ENCODE assay signal across 8 mouse cellular contexts in genomic region chr6:122820799-122821650, GRCm38 (mm10). TPM values are rescaled to one million over a fixed set of nuclear protein-coding genes. Genes with fewer than 3 reads are reported as not detected.
DNase-seq lines count a peak whose midpoint lies in the region; ATAC-seq lines count a peak whose summit lies in the region.

No protein-coding gene starts in this region.

- H3K9ac ChIP-seq in hindbrain, embryonic 14.5 days = peak overlapping the region; percentile 81
- peak overlapping the region; percentile 93; the same call in 1 of the 2 replicates for H3K9ac ChIP-seq in liver, embryonic 11.5 days (ENCODE audit: low read depth, low read length)
- peak overlapping the region; percentile 97 for H3K9ac ChIP-seq in neural tube, embryonic 13.5 days

- H3K36me3 ChIP-seq in hindbrain, embryonic 14.5 days (replicated peaks; ENCODE audit: control insufficient read depth, insufficient read depth) = no peaks in the 10 kb centered on the region
- no peaks in the 10 kb centered on the region for H3K36me3 ChIP-seq in liver, embryonic 11.5 days (ENCODE audit: control insufficient read depth, insufficient read depth, low read length)
- no peaks in the 10 kb centered on the region for H3K36me3 ChIP-seq in neural tube, embryonic 13.5 days

- ATAC-seq in activated CD4-positive, CD25-positive, alpha-beta regulatory T cell, adult 4 months = peak; percentile 88
- no peak; the same call in 1 of the 2 replicates for ATAC-seq in hindbrain, embryonic 14.5 days (ENCODE audit: low FRiP score)
- no peak for ATAC-seq in liver, embryonic 11.5 days (replicated peaks; ENCODE audit: low FRiP score)
- ATAC-seq in neural tube, embryonic 13.5 days (ENCODE audit: low read depth) = peak; percentile 37

- no peaks in the 10 kb centered on the region for H3K27me3 ChIP-seq in hindbrain, embryonic 14.5 days (ENCODE audit: control insufficient read depth, insufficient read depth, low read length)
- H3K27me3 ChIP-seq in liver, embryonic 11.5 days (replicated peaks; ENCODE audit: control insufficient read depth, insufficient read depth, low read length) = no peaks in the 10 kb centered on the region
- peaks cover 7% of the 10 kb centered on the region; the same call in 1 of the 2 replicates for H3K27me3 ChIP-seq in neural tube, embryonic 13.5 days

- WGBS in hindbrain, embryonic 14.5 days = 13% methylated on average over 15 of the region's 15 CpGs
- WGBS in liver, embryonic 11.5 days = 40% methylated on average over 15 of the region's 15 CpGs
- WGBS in neural tube, embryonic 13.5 days = 18% methylated on average over 15 of the region's 15 CpGs

- no peak overlapping the region for H3K27ac ChIP-seq in hindbrain, embryonic 14.5 days
- H3K27ac ChIP-seq in liver, embryonic 11.5 days (ENCODE audit: low read depth, low read length) = no peak overlapping the region
- H3K27ac ChIP-seq in neural tube, embryonic 13.5 days (replicated peaks) = no peak overlapping the region

- peak; percentile 86 for DNase-seq in CD4-positive helper T cell, adult 2 months (ENCODE audit: low read depth, low spot score)
- no peak for DNase-seq in hindbrain, embryonic 14.5 days (ENCODE audit: low spot score)
- DNase-seq in liver, embryonic 11.5 days (ENCODE audit: low spot score) = no peak
- no peak for DNase-seq in layer of hippocampus, adult 9-11 months
- no peak for DNase-seq in layer of hippocampus, postnatal 25 days (ENCODE audit: extremely low spot score in 1 of 2, low spot score in 1 of 2)
- no peak for DNase-seq in urinary bladder, adult 18-20 months (ENCODE audit: low spot score in 2 of 2)

- no peaks in the 10 kb centered on the region for H3K9me3 ChIP-seq in hindbrain, embryonic 14.5 days (ENCODE audit: control insufficient read depth, low read length)
- H3K9me3 ChIP-seq in liver, embryonic 11.5 days (ENCODE audit: control insufficient read depth, low read length) = no peaks in the 10 kb centered on the region
- H3K9me3 ChIP-seq in neural tube, embryonic 13.5 days = no peaks in the 10 kb centered on the region

- peak overlapping the region; percentile 90 for H3K4me2 ChIP-seq in hindbrain, embryonic 14.5 days (replicated peaks)
- H3K4me2 ChIP-seq in liver, embryonic 11.5 days = peak overlapping the region; percentile 81
- H3K4me2 ChIP-seq in neural tube, embryonic 13.5 days = peak overlapping the region; percentile 83

- H3K4me3 ChIP-seq in hindbrain, embryonic 14.5 days (replicated peaks; ENCODE audit: low read length) = peak overlapping the region; percentile 85
- peak overlapping the region; percentile 78 for H3K4me3 ChIP-seq in liver, embryonic 11.5 days (ENCODE audit: low read depth, low read length)
- H3K4me3 ChIP-seq in neural tube, embryonic 13.5 days = peak overlapping the region; percentile 95

- H3K4me1 ChIP-seq in hindbrain, embryonic 14.5 days (replicated peaks; ENCODE audit: control insufficient read depth, insufficient read depth, low read length) = peaks cover 33% of the 10 kb centered on the region
- H3K4me1 ChIP-seq in liver, embryonic 11.5 days (replicated peaks; ENCODE audit: control insufficient read depth, insufficient read depth, low read length) = peaks cover 21% of the 10 kb centered on the region
- H3K4me1 ChIP-seq in neural tube, embryonic 13.5 days (replicated peaks) = peaks cover 53% of the 10 kb centered on the region

RNA-seq across cellular contexts. Expression of gene Foxj2, which starts 1.3 kb away (rescaled TPM):
- polyA plus RNA-seq in activated CD4-positive, CD25-positive, alpha-beta regulatory T cell, adult 4 months (2017; shearing (Covaris generic)) = 1 to 10 TPM; 6.6 to 8.7 TPM
- 9.5 and 11.0 TPM in 2 replicates for polyA plus RNA-seq in hindbrain, embryonic 14.5 days (2014; fragmentation: Nextera tagmentation; extraction: Ambion mirVana)
- polyA plus RNA-seq in liver, embryonic 11.5 days (2014; fragmentation: Nextera tagmentation; extraction: Ambion mirVana) = 3.8 and 4.0 TPM in 2 replicates
- 6.3 and 7.3 TPM in 2 replicates for polyA plus RNA-seq in neural tube, embryonic 13.5 days (2015; fragmentation: Nextera tagmentation; extraction: Ambion mirVana)
- total RNA-seq in layer of hippocampus, postnatal 25 days (2021) = 10 to 100 TPM; 27.5 to 29.0 TPM

RNA-seq across cellular contexts. Expression of gene Slc2a3, which starts 19.6 kb away (rescaled TPM):
- 10 to 100 TPM; 64.2 to 69.4 TPM for polyA plus RNA-seq in activated CD4-positive, CD25-positive, alpha-beta regulatory T cell, adult 4 months (2017; shearing (Covaris generic))
- 40.1 and 51.6 TPM in 2 replicates for polyA plus RNA-seq in hindbrain, embryonic 14.5 days (2014; fragmentation: Nextera tagmentation; extraction: Ambion mirVana)
- 59.4 and 66.8 TPM in 2 replicates for polyA plus RNA-seq in liver, embryonic 11.5 days (2014; fragmentation: Nextera tagmentation; extraction: Ambion mirVana)
- polyA plus RNA-seq in neural tube, embryonic 13.5 days (2015; fragmentation: Nextera tagmentation; extraction: Ambion mirVana) = 22.5 and 27.5 TPM in 2 replicates
- total RNA-seq in layer of hippocampus, postnatal 25 days (2021) = 100 to 1,000 TPM; 115 to 119 TPM

RNA-seq across cellular contexts. Expression of gene C3ar1, which starts 34.9 kb away (rescaled TPM):
- polyA plus RNA-seq in activated CD4-positive, CD25-positive, alpha-beta regulatory T cell, adult 4 months (2017; shearing (Covaris generic)) = under 1 TPM in 1 of 2 experiments, not detected in 1; 0.60 TPM
- polyA plus RNA-seq in hindbrain, embryonic 14.5 days (2014; fragmentation: Nextera tagmentation; extraction: Ambion mirVana) = 1.6 and 1.9 TPM in 2 replicates
- 2.7 and 3.5 TPM in 2 replicates for polyA plus RNA-seq in liver, embryonic 11.5 days (2014; fragmentation: Nextera tagmentation; extraction: Ambion mirVana)
- 2.6 and 2.7 TPM in 2 replicates for polyA plus RNA-seq in neural tube, embryonic 13.5 days (2015; fragmentation: Nextera tagmentation; extraction: Ambion mirVana)
- 1 to 10 TPM in 1 of 2 experiments, under 1 TPM in 1; 0.62 to 1.2 TPM for total RNA-seq in layer of hippocampus, postnatal 25 days (2021)

RNA-seq across cellular contexts. Expression of gene Necap1, which starts 53.2 kb away (rescaled TPM):
- 10 to 100 TPM; 32.2 to 44.6 TPM for polyA plus RNA-seq in activated CD4-positive, CD25-positive, alpha-beta regulatory T cell, adult 4 months (2017; shearing (Covaris generic))
- polyA plus RNA-seq in hindbrain, embryonic 14.5 days (2014; fragmentation: Nextera tagmentation; extraction: Ambion mirVana) = 153 and 172 TPM in 2 replicates
- 39.8 and 44.4 TPM in 2 replicates for polyA plus RNA-seq in liver, embryonic 11.5 days (2014; fragmentation: Nextera tagmentation; extraction: Ambion mirVana)
- polyA plus RNA-seq in neural tube, embryonic 13.5 days (2015; fragmentation: Nextera tagmentation; extraction: Ambion mirVana) = 128 and 130 TPM in 2 replicates
- total RNA-seq in layer of hippocampus, postnatal 25 days (2021) = 100 to 1,000 TPM; 205 to 214 TPM

Comparison
In these comparisons a context has a peak if more than half of its experiments do, and no peak if none do; other contexts are left out.
1. ATAC-seq: peak in activated CD4-positive, CD25-positive, alpha-beta regulatory T cell, adult 4 months (single experiment) and neural tube, embryonic 13.5 days (single experiment); none in hindbrain, embryonic 14.5 days (single experiment) and liver, embryonic 11.5 days (single experiment).
2. Peak in every context shown above with its lines, with median percentiles within 50 percentile points of each other: H3K4me2 ChIP-seq, H3K4me3 ChIP-seq and H3K9ac ChIP-seq.